Mouse (Mus musculus) hindbrain, embryonic 13.5 days (tissue): ENCODE measurements around the gene Slc46a2. TPM values are rescaled to one million over a fixed set of nuclear protein-coding genes. Genes with fewer than 3 reads are reported as not detected.

Experiments
- ATAC-seq: fragments of 200-750 bp; cut with Nextera tagmentation; 2 replicates; pipeline ENCODE4 v1.8.0; 2017; ENCODE audit warnings: moderate TSS enrichment; ENCODE audit not compliant: low FRiP score
- H3K27ac ChIP-seq: fragments of 300-500 bp; sonication (generic); 2 replicates; pipeline ENCODE4 v1.5.1; 2015; ENCODE audit warnings: inconsistent platforms, mild to moderate bottlenecking, moderate library complexity
- H3K27me3 ChIP-seq: fragments of 300-500 bp; sonication (generic); 2 replicates; pipeline ENCODE4 v1.6.1; 2015; ENCODE audit warnings: mild to moderate bottlenecking, inconsistent platforms
- H3K36me3 ChIP-seq: fragments of 300-500 bp; sonication (generic); 2 replicates; pipeline ENCODE4 v1.6.1; 2015; ENCODE audit warnings: mild to moderate bottlenecking, inconsistent platforms
- H3K4me1 ChIP-seq: fragments of 300-500 bp; sonication (generic); replicated peaks from 2 replicates; pipeline ENCODE4 v1.6.1; 2015; ENCODE audit warnings: inconsistent platforms
- H3K4me2 ChIP-seq: fragments of 300-500 bp; sonication (generic); 2 replicates; pipeline ENCODE4 v1.6.1; 2015; ENCODE audit warnings: inconsistent platforms, mild to moderate bottlenecking, moderate library complexity
- H3K4me3 ChIP-seq: fragments of 300-500 bp; sonication (generic); 2 replicates; pipeline ENCODE4 v1.5.1; 2015; ENCODE audit warnings: mild to moderate bottlenecking, inconsistent platforms
- H3K9ac ChIP-seq: fragments of 300-500 bp; sonication (generic); 2 replicates; pipeline ENCODE4 v1.6.1; 2015; ENCODE audit warnings: mild to moderate bottlenecking, inconsistent platforms
- H3K9me3 ChIP-seq: fragments of 300-500 bp; sonication (generic); 2 replicates; pipeline ENCODE4 v1.6.1; 2016; ENCODE audit warnings: inconsistent platforms
- WGBS: fragments of 180-500 bp; shearing (Covaris S2); methylation state at CpG from one replicate; pipeline ENCODE4 v1.1.7; 2015; 5-methylcytosine and 5-hydroxymethylcytosine counted together
- polyA plus RNA-seq: library from polyadenylated mRNA; unstranded; fragments of >200 nt; fragmentation: Nextera tagmentation; extraction: Ambion mirVana; gene quantifications from 2 replicates; pipeline ENCODE4 v1.2.1, GENCODE M21; 2015

Slc46a2 gene
- polyA plus RNA-seq, 1 experiment from 2014 or later: 0.08 TPM

DNA sequence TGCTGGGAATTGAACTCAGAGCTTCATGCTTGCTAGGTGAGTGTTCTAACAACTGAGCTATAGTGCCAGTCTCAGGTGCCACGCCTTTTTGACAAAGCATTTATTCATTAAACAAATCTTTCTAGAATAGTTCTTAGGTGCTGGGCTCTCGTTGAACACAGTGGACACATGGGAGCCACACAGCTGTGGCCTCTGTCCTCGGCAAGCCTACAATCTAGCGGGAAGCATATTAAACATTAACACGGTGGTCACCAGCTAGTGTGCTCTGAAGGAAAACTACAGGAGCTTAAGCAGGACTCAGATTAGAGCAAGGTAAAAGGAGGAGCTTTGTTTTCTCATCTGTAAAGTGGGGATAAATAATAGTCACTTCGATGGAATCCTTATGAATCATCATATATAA is 7.8 kb downstream of the Slc46a2 start:
- Histone ChIP-seq H3K9me3 (no peaks in the 10 kb centered on the region), H3K27ac (no peak overlapping the region), H3K9ac (no peak overlapping the region), H3K4me3 (no peak overlapping the region), H3K4me1 (no peaks in the 10 kb centered on the region), H3K4me2 (no peak overlapping the region), H3K36me3 (no peaks in the 10 kb centered on the region; the same call in 1 of the 2 replicates), H3K27me3 (no peaks in the 10 kb centered on the region)
- no peak for ATAC-seq
- WGBS: 79% methylated on average over 6 of the region's 6 CpGs

DNA sequence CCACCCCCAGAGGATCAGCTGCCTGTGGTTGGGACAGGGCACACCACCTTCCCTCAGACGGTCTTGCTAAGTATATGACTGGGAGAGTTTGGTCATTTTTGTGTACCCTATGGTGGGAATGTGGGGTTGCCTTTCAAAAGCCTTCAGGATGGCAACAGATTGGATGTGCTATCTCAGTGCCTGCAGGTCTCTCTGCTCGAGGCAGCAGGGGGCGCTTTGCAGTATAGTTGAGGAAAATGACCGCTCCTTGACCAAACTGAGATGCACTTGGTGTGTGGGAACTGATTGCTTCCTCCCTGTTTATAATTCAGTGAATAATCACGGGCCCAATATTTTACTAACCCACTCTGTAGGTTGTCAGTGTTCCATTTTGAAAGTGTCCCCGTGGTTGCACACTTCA is 12.3 kb downstream of the Slc46a2 start:
- 72% methylated on average over 6 of the region's 6 CpGs for WGBS
- ATAC-seq: no peak

DNA sequence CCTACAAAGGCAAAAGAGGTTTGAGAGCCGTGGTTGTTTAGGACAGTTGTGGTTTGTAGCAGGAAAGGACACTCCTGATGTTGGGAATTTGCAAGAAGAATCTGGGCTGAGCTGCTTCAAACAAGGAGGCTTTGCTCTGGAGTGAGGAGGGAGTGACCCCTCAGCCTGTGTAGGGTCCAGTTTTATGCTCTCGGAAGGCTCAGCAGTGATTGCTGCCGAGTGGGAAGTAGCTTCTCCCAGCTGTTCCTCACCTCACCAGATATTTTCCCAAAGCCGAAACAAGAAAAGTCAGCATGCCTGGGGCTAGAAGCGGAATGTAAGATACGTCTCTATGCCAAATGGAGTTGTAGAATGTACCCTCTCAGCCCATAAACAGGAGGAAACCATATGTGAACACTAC is 13.0 kb downstream of the Slc46a2 start:
- H3K4me1 ChIP-seq: no peaks in the 10 kb centered on the region
- no peak overlapping the region for H3K27ac ChIP-seq
- no peak overlapping the region for H3K4me3 ChIP-seq
- WGBS: 95% methylated on average over 6 of the region's 6 CpGs
- no peak overlapping the region for H3K9ac ChIP-seq
- no peaks in the 10 kb centered on the region for H3K27me3 ChIP-seq
- peaks cover 41% of the 10 kb centered on the region for H3K36me3 ChIP-seq
- ATAC-seq: no peak
- H3K4me2 ChIP-seq: no peak overlapping the region
- no peaks in the 10 kb centered on the region for H3K9me3 ChIP-seq

More for the DNA sequence above, 12.3 kb downstream of the Slc46a2 start:
- Histone ChIP-seq H3K4me3 (no peak overlapping the region), H3K9ac (no peak overlapping the region), H3K4me2 (no peak overlapping the region), H3K4me1 (no peaks in the 10 kb centered on the region), H3K27ac (no peak overlapping the region), H3K9me3 (no peaks in the 10 kb centered on the region), H3K36me3 (peaks cover 36% of the 10 kb centered on the region), H3K27me3 (no peaks in the 10 kb centered on the region)

DNA sequence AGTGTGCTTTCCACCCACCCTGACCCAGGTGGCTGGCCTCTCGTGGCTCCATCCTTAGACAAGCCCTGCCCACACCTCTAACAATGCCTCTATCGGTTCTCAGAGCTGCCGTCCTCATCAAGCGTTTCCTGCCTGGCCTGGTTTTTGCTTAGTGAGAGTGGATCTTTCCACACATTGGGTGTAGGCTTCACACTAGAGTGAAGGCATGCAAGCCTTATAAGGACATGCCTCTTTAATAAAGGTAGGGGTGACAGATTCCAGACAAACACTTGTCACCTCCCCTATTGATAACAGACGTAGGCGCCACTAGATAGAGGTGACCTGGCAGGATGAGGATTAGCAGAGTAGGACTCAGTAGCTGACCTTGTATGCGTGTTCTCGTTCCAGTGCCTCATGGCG is 16.3 kb downstream of the Slc46a2 start:
- Histone ChIP-seq H3K4me3 (no peak overlapping the region), H3K4me1 (no peaks in the 10 kb centered on the region), H3K27ac (no peak overlapping the region), H3K4me2 (no peak overlapping the region), H3K27me3 (no peaks in the 10 kb centered on the region), H3K9me3 (no peaks in the 10 kb centered on the region), H3K36me3 (peaks cover 72% of the 10 kb centered on the region), H3K9ac (no peak overlapping the region)
- 92% methylated on average over 9 of the region's 9 CpGs for WGBS
- no peak for ATAC-seq

DNA sequence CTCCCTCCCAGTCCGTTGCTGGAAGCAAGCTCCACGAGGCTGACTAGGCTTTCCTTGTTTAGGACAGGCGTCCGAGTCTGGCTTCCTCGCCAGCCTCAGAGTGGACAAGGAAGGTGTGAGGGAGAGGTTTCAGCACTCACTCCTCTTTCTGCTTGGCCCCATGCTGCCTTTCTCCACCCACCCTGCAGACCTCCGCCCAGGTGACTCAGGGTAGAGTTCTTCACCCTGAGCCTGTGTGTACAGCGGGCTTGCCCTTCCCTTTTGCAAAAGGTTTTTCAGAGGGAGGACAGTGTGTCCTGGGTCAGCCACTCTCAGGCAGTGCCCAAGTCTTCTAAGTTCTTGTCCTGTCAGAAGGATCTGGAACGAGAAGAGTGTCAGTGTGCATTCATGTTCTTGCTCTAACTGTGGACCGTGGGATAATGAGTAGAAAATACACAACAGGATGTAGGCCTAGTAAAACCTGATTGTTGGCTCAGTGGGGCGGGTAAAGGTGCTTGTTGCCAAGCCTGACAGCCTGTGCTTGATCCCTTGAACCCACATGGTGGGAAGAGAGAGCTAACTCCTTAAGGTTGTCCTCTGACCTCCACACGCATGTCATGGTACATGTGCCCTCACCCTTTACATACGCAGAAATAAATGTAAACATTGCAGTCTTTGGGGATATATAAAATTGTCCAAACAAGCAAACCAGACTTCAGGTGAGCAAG is 16.9 kb downstream of the Slc46a2 start:
- no peak overlapping the region for H3K9ac ChIP-seq
- no peak for ATAC-seq
- WGBS: 88% methylated on average over 12 of the region's 12 CpGs
- no peaks in the 10 kb centered on the region for H3K9me3 ChIP-seq
- no peak overlapping the region for H3K4me2 ChIP-seq
- H3K4me1 ChIP-seq: no peaks in the 10 kb centered on the region
- H3K36me3 ChIP-seq: peaks cover 77% of the 10 kb centered on the region
- no peak overlapping the region for H3K27ac ChIP-seq
- no peaks in the 10 kb centered on the region for H3K27me3 ChIP-seq
- H3K4me3 ChIP-seq: no peak overlapping the region

DNA sequence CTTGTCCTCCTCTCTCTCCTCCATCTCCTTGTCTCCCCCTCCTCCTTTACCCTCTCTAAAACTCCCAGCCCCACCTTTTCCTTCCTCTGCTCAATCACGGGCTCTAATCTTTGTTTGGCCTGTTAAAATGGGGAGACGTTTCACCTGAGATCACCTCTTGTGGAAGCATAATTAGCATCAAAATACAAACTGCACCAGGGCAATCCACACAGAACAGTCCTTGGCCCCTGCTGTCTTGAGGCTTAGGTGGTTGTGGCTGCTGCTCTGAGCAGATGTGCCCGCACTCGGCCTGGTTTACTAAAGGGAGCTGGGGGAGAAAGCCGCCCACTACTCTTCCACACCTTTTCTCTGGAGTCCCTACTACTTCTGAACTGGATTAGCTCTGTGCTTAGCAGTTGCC is 18.9 kb downstream of the Slc46a2 start:
- 67% methylated on average over 5 of the region's 5 CpGs for WGBS
- no peak overlapping the region for H3K9ac ChIP-seq
- no peaks in the 10 kb centered on the region for H3K9me3 ChIP-seq
- H3K36me3 ChIP-seq: peaks cover 77% of the 10 kb centered on the region
- H3K27me3 ChIP-seq: no peaks in the 10 kb centered on the region
- no peak overlapping the region for H3K4me3 ChIP-seq
- no peaks in the 10 kb centered on the region for H3K4me1 ChIP-seq
- H3K4me2 ChIP-seq: no peak overlapping the region
- no peak for ATAC-seq
- no peak overlapping the region for H3K27ac ChIP-seq

DNA sequence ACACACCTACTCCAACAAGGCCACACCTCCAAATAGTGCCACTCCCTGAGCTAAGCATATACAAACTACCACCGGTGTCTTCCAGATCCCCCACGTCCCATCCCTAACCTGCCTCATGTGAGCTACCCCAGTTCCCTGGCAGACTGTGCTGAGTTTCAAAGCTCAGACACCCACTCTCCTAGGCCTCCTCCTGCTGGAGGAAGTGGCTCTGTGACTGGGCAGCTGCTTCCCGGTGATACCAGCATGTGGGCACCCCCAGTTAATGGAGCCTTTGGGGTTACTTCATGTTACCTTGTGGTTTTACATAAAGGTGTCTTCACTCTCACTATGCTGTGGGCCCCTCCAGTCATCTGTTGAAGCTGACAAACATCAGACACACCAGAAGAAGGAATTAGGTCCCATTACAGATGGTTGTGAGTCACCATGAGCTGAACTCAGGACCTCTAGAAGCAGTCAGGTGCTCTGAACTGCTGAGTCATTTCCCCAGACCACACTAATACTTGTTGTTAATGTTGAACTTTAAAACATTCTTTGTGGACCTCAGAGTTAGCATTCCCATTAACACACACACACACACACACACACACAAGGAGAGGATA is 19.8 kb downstream of the Slc46a2 start:
- no peak for ATAC-seq
- Histone ChIP-seq H3K4me3 (no peak overlapping the region), H3K4me2 (no peak overlapping the region), H3K27ac (no peak overlapping the region), H3K27me3 (no peaks in the 10 kb centered on the region), H3K9ac (no peak overlapping the region), H3K36me3 (peaks cover 73% of the 10 kb centered on the region), H3K4me1 (no peaks in the 10 kb centered on the region), H3K9me3 (no peaks in the 10 kb centered on the region)
- 96% methylated on average over 3 of the region's 3 CpGs for WGBS

DNA sequence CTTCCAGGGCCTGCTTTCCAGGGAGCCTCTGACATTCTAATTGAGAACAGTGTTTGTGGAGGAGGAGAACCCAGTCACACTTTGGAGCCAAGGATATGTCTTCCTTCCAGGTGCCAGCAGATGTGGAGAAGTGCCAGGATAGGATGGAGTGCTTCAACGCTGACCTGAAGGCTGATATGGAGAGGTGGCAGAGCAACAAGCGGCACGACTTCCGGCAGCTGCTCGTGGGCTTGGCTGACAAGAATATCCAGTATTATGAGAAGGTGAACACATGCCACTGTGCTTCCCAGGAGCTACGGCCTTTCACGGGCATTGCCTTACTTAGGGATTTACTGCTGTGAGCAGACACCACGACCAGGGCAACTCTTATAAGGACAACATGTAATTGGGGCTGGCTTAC is 20.4 kb downstream of the Slc46a2 start:
- ATAC-seq: no peak
- H3K4me1 ChIP-seq: no peaks in the 10 kb centered on the region
- H3K9me3 ChIP-seq: no peaks in the 10 kb centered on the region
- H3K27ac ChIP-seq: no peak overlapping the region
- H3K36me3 ChIP-seq: peaks cover 67% of the 10 kb centered on the region
- no peaks in the 10 kb centered on the region for H3K27me3 ChIP-seq
- no peak overlapping the region for H3K9ac ChIP-seq
- no peak overlapping the region for H3K4me2 ChIP-seq
- WGBS: 93% methylated on average over 8 of the region's 8 CpGs
- H3K4me3 ChIP-seq: no peak overlapping the region

DNA sequence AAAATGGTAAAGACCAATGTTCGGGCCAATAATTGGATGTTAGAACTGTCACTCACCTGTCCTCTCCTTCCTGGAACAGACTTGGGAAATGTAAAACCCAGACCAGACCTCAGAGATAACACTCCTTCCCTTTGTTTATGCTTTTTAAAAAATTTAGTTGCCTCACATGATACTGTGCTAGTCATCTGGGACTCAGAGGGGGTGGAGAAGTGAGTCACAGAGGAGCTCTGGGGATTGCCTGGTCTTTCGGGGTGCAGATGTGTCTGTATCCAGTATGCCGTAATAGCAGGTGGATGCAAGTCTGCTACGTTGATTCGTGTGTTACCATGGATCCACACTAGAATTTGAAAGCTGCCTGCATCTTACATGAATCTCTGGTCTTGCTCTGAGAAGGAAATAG is 22.1 kb downstream of the Slc46a2 start:
- H3K4me3 ChIP-seq: no peak overlapping the region
- H3K36me3 ChIP-seq: peaks cover 58% of the 10 kb centered on the region
- H3K4me2 ChIP-seq: no peak overlapping the region
- H3K4me1 ChIP-seq: no peaks in the 10 kb centered on the region
- no peaks in the 10 kb centered on the region for H3K9me3 ChIP-seq
- 90% methylated on average over 5 of the region's 5 CpGs for WGBS
- no peak for ATAC-seq
- H3K9ac ChIP-seq: no peak overlapping the region
- H3K27me3 ChIP-seq: no peaks in the 10 kb centered on the region
- H3K27ac ChIP-seq: no peak overlapping the region

DNA sequence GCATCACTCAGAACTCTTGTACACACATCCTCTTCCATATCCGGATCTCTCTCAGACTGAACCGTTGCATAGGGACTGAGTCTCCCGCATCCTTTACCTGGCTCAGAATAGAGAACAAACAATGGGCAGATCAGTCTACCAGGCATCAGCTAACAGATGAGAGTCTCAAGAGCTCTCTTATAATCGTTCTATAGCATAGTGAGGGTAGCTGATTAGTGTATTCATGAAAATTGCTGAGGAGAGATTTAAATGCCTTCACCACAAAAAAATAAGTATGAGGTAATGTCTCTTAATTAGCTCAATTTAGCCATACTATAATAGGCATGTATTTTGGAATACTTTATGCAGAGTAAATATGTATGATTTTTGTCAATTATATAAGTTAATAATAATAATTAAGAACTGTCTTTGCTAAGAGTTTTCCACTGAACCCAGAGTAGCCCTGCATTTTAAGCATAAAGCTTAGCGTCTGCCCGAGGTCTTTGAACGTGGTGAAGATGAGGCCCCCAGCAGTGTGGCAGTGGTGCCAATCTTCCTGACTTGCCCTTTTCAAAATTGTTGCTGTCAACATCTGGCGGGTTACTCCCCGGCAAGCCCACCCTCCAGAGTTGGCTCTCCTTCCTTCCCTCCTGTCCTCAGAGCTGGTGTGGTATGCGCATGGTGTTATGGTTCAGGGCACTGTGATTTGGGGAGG is 23.0 kb downstream of the Slc46a2 start:
- Histone ChIP-seq H3K4me2 (no peak overlapping the region), H3K27me3 (no peaks in the 10 kb centered on the region), H3K36me3 (peaks cover 50% of the 10 kb centered on the region), H3K4me3 (no peak overlapping the region), H3K4me1 (no peaks in the 10 kb centered on the region), H3K9me3 (no peaks in the 10 kb centered on the region), H3K27ac (no peak overlapping the region), H3K9ac (no peak overlapping the region)
- ATAC-seq: no peak
- 91% methylated on average over 10 of the region's 10 CpGs for WGBS

DNA sequence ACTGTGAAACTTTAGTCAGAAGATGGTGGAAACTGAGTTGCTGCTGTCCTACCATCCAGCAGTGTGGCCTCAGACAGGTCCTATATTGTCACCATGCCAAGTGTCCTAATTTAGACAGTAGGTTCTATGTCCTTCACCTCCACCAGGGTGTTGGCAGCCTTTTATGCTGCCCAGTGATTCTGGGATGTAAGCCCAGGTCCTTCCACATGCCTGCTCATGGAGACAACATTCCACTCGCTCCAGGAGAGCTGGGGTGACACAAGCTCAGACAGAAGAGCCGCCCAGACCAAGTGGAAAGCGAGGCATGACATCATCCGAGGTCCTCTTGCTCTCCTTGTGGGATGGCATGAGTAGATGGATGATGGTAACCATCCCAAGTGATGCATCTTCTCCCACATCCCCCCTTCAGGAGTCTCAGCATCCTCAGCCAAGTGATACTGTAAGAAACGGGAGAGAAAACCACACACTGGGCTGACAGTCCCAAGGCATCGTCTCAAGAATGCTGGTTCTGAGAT is 24.7 kb downstream of the Slc46a2 start:
- Histone ChIP-seq H3K4me1 (no peaks in the 10 kb centered on the region), H3K27ac (no peak overlapping the region), H3K27me3 (no peaks in the 10 kb centered on the region), H3K4me2 (no peak overlapping the region), H3K36me3 (peaks cover 50% of the 10 kb centered on the region), H3K9me3 (no peaks in the 10 kb centered on the region), H3K4me3 (no peak overlapping the region), H3K9ac (no peak overlapping the region)
- WGBS: 91% methylated on average over 6 of the region's 6 CpGs
- ATAC-seq: no peak

DNA sequence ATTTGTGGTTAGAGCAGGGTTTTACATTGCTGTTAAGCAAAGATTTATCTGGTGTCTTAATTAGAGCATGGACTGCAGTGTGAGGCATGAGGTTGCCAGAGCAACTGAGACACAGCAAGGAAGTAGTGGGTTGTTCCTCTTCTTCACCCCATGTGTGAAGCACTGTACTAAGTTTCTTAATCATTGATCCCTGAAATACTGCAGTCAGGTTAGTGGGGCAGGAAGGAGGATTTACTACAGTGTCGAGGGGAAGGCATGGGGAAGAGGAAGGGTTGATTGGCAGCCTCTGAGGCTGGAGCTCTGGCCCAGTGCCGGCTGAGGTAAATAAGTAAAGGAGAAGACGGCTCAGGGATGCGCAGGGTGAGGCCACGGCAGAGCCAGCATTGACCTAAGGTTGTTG is 26.8 kb downstream of the Slc46a2 start:
- H3K9me3 ChIP-seq: no peaks in the 10 kb centered on the region
- H3K4me3 ChIP-seq: no peak overlapping the region
- H3K4me1 ChIP-seq: no peaks in the 10 kb centered on the region
- peaks cover 37% of the 10 kb centered on the region for H3K36me3 ChIP-seq
- 88% methylated on average over 5 of the region's 5 CpGs for WGBS
- no peak overlapping the region for H3K4me2 ChIP-seq
- no peak overlapping the region for H3K9ac ChIP-seq
- no peak overlapping the region for H3K27ac ChIP-seq
- ATAC-seq: no peak
- H3K27me3 ChIP-seq: no peaks in the 10 kb centered on the region
